Mouse (Mus musculus) stomach, postnatal 0 days (tissue): ENCODE measurements around the gene 6030408B16Rik. TPM values are rescaled to one million over a fixed set of nuclear protein-coding genes. Genes with fewer than 3 reads are reported as not detected.

ENCODE experiments used
- ATAC-seq: fragments of 200-750 bp; cut with Nextera tagmentation; 2 replicates; pipeline ENCODE4 v1.8.0; 2017; ENCODE audit not compliant: low FRiP score, low TSS enrichment
- DNase-seq: peaks from one replicate; pipeline ENCODE4 v3.0.0-alpha.2; 2016; ENCODE audit warnings: low spot score
- H3K27ac ChIP-seq: fragments of 300-500 bp; sonication (generic); replicated peaks from 2 replicates; pipeline ENCODE4 v1.5.1; 2014; ENCODE audit warnings: mild to moderate bottlenecking, control low read depth
- H3K27me3 ChIP-seq: fragments of 300-500 bp; sonication (generic); 2 replicates; pipeline ENCODE4 v1.6.1; 2014; ENCODE audit warnings: low read length; ENCODE audit not compliant: control insufficient read depth, insufficient read depth
- H3K36me3 ChIP-seq: fragments of 300-500 bp; sonication (generic); 2 replicates; pipeline ENCODE4 v1.6.1; 2014; ENCODE audit warnings: low read length, mixed read lengths; ENCODE audit not compliant: control insufficient read depth, insufficient read depth
- H3K4me1 ChIP-seq: fragments of 300-500 bp; sonication (generic); replicated peaks from 2 replicates; pipeline ENCODE4 v1.6.1; 2014; ENCODE audit warnings: antibody characterized with exemption; ENCODE audit not compliant: control insufficient read depth, insufficient read depth
- H3K4me2 ChIP-seq: fragments of 300-500 bp; sonication (generic); replicated peaks from 2 replicates; pipeline ENCODE4 v1.6.1; 2014; ENCODE audit warnings: low read depth, mild to moderate bottlenecking, control low read depth, moderate library complexity
- H3K4me3 ChIP-seq: fragments of 300-500 bp; sonication (generic); 2 replicates; pipeline ENCODE4 v1.5.1; 2014; ENCODE audit warnings: low read depth, low read length, control low read depth
- H3K9ac ChIP-seq: fragments of 300-500 bp; sonication (generic); 2 replicates; pipeline ENCODE4 v1.6.1; 2014; ENCODE audit warnings: mild to moderate bottlenecking, low read length, control low read depth, mixed read lengths
- H3K9me3 ChIP-seq: fragments of 300-500 bp; sonication (generic); 2 replicates; pipeline ENCODE4 v1.6.1; 2016; ENCODE audit warnings: low read length; ENCODE audit not compliant: control insufficient read depth
- CTCF ChIP-seq: IDR thresholded peaks from 2 replicates; pipeline ENCODE4 v1.5.1; 2016; ENCODE audit warnings: antibody characterized with exemption, low read depth, mild to moderate bottlenecking, moderate library complexity
- EP300 ChIP-seq: optimal IDR thresholded peaks from 2 replicates; pipeline ENCODE3; 2016; ENCODE audit warnings: antibody characterized with exemption
- WGBS: fragments of 180-500 bp; shearing (Covaris S2); extraction: QIAGEN DNeasy Blood & Tissue Kit; methylation state at CpG from one replicate; pipeline ENCODE4 v1.1.7; 2014; 5-methylcytosine and 5-hydroxymethylcytosine counted together
- polyA plus RNA-seq: library from polyadenylated mRNA; unstranded; fragments of >200 nt; fragmentation: Nextera tagmentation; extraction: Ambion mirVana; gene quantifications from 2 replicates; pipeline ENCODE4 v1.2.1, GENCODE M21; 2015

6030408B16Rik gene
- polyA plus RNA-seq, 1 experiment from 2014 or later: 2.4 TPM

DNA sequence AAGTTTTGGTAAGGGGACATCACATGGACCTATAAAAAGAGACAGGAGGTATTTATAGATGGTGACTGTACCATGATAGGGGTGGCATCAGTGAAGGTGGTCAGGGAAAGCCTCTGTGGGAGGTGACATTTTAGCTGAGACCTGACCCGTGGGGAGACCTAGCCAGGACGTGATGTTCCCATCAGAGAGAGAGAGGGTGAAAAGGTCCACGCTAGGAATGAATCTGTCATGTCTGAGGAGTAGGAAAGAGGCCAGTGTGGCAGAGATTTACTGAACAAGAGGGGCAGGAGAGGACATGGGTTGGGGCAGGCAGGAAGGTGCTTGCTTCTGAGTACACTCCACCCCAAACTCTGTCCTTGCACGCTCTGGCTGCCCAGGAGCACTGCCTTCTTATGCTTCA, 10.8 kb downstream of the 6030408B16Rik start:
- H3K9ac ChIP-seq: no peak overlapping the region
- no peak overlapping the region for H3K4me3 ChIP-seq
- H3K4me2 ChIP-seq: no peak overlapping the region
- H3K4me1 ChIP-seq: no peaks in the 10 kb centered on the region
- no peaks in the 10 kb centered on the region for H3K36me3 ChIP-seq
- DNase-seq: no peak
- WGBS: 85% methylated on average over 4 of the region's 4 CpGs
- H3K9me3 ChIP-seq: no peaks in the 10 kb centered on the region
- no peak for ATAC-seq
- no peaks in the 10 kb centered on the region for H3K27me3 ChIP-seq
- no peak overlapping the region for H3K27ac ChIP-seq
- TF ChIP-seq EP300: no peak
- TF ChIP-seq CTCF: no peak

DNA sequence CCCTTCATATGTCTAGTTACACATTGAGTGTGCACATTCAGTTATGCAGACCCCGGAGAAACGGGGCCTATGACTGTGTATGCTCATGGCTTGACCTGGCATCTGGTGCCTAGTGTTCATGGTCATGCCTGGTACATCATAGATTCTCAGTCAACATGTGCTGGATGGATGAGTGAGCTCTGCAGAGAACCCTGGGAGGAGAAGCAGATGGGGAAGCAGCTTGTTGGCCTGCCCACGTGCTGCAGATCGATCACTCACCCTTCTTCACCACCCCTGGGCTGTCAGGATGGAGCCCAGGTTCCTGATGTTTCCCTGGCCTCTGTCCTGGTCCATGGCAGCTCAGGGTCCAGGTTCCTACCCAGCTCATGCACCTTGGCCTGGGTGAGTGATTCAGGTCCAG, 13.4 kb downstream of the 6030408B16Rik start:
- WGBS: 89% methylated on average over 4 of the region's 4 CpGs
- H3K27me3 ChIP-seq: no peaks in the 10 kb centered on the region
- DNase-seq (no peak), ATAC-seq (no peak)
- no peak overlapping the region for H3K4me3 ChIP-seq
- no peaks in the 10 kb centered on the region for H3K36me3 ChIP-seq
- H3K27ac ChIP-seq: no peak overlapping the region
- no peak overlapping the region for H3K9ac ChIP-seq
- TF ChIP-seq EP300 (no peak), CTCF (no peak)
- H3K9me3 ChIP-seq: no peaks in the 10 kb centered on the region
- H3K4me2 ChIP-seq: no peak overlapping the region
- 0 out of 2 replicates have a peak, but pooled peaks cover 4% of the 10 kb centered on the region for H3K4me1 ChIP-seq

DNA sequence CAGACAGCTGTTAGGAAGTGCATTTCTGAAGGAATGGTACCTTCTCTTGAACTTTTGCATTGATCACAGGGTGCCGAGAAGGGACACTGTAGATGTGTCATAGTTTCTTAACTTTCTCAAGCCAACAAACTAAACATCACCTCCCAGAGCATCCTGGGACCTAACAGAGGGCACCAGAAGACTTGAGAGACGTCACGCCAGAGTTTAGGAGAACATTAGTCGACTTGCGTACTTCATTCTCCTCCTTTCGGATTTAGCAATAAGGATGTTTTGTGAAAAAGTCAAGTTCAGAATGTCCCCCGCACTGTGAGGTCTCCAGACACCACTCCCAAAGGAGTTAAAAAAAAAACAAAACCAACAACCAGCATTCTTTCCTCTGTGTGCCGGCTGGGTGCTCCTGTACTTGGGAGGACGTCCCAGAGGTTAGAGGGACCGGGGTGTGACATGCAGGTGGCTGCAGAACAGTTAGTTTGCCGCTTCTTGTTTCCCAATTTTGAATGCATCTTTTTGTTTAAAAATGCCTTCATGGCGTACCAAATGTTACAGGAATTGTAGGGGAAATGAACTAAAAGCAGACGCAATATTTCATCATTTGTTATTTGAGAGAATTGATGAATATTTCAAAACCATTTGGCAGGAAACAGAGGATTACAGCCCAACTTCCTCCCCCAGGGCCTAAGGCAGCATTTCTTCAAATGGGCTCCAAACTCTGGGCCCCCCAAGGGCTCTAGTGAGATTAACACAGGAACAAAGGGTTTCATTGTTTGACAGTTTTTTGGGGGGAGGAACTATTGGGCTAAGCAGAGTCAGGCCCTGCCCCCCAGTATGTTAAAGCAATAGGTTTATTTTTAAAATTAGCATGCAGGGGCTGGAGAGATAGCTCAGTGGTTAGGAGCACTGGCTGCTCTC, 15.7 kb downstream of the 6030408B16Rik start:
- WGBS: 38% methylated on average over 13 of the region's 13 CpGs
- no peak for DNase-seq

DNA sequence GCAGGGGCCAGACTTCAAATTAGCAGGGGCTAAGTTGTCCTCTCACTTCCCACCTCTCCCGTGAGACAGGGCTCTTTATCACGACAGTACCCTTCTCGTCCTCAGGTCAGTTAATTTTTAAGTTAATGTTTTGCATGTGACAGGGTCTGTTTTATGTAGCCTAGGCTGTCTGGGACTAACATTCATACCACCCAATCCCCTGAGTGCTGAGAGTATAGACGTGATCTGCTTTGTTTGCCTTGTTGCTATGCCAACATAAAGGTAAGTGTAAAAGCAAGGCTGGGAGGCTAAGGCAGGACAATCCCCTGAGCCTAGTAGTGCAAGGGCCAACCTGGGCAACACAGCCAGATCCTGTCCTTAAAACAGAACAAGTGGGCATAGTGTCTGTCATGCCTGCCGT, 16.5 kb downstream of the 6030408B16Rik start:
- no peak overlapping the region for H3K4me3 ChIP-seq
- TF ChIP-seq EP300 (no peak), CTCF (no peak)
- no peak overlapping the region for H3K4me2 ChIP-seq
- 0 out of 2 replicates have a peak, but pooled peaks cover 4% of the 10 kb centered on the region for H3K4me1 ChIP-seq
- peak; percentile 24; the same call in 1 of the 2 replicates for ATAC-seq
- H3K36me3 ChIP-seq: no peaks in the 10 kb centered on the region
- no peaks in the 10 kb centered on the region for H3K9me3 ChIP-seq
- DNase-seq: no peak
- H3K27ac ChIP-seq: no peak overlapping the region
- WGBS: 34% methylated on average over 5 of the region's 5 CpGs
- H3K27me3 ChIP-seq: no peaks in the 10 kb centered on the region
- H3K9ac ChIP-seq: no peak overlapping the region

More for the DNA sequence above, 15.7 kb downstream of the 6030408B16Rik start:
- no peaks in the 10 kb centered on the region for H3K36me3 ChIP-seq
- no peak overlapping the region for H3K4me2 ChIP-seq
- no peak overlapping the region for H3K27ac ChIP-seq
- no peaks in the 10 kb centered on the region for H3K9me3 ChIP-seq
- no peaks in the 10 kb centered on the region for H3K27me3 ChIP-seq
- H3K4me1 ChIP-seq: 0 out of 2 replicates have a peak, but pooled peaks cover 4% of the 10 kb centered on the region
- H3K9ac ChIP-seq: no peak overlapping the region
- TF ChIP-seq EP300 (no peak), CTCF (no peak)
- ATAC-seq: no peak; the same call in 1 of the 2 replicates
- no peak overlapping the region for H3K4me3 ChIP-seq

DNA sequence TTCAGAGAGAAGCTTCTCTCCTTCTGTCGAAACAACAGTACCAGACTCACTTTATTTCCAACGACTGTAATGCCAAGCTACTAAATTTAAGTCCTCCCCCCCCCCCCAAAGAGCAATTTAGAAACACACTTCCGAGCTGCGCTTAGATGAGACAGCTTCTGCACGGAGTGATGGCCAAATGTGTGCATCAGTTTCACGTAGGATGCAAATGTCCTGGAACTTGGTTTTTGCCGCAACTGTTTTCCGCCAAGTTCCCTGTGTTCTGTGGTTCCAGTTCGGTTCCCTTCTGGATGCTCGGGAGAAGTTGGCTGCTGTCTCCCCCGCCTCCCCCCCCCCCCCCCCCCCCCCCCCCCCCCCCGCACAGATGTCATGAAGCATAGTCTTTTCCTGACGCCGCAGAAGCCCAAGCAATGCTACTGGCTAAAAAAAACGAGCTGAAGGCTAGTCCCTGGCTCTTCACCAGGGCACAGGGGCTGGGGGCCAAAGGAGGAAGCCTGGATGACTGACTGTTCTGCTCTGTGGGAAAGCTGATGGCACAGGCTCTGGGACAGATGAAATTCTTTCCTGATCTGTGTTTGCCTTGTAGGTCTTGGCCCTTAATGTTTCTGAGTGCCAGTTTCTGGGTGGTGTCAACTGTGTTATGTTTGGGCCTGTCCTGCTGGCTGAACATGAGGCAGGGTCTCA, 18.2 kb downstream of the 6030408B16Rik start:
- no peak for ATAC-seq
- no peak for DNase-seq
- WGBS: 38% methylated on average over 14 of the region's 15 CpGs

DNA sequence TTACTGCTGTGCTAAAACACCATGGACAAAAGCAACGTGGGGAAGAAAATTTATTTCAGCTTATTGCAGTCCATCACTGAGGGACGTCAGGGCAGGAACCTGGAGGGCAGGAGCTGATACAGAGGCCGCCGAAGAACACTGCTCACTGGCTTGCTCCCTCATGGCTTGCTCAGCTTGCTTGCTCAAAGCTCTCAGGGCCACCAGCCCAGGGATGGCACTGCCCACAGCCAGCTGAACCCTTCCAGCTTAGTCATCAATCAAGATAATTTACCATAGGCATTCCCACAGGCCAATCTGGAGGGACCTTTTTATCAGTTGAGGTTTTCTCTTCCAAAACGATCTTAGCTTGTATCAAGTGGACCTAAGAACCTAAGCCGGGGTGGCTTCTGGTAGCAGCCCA, 19.0 kb downstream of the 6030408B16Rik start:
- no peaks in the 10 kb centered on the region for H3K9me3 ChIP-seq
- no peaks in the 10 kb centered on the region for H3K36me3 ChIP-seq
- WGBS: 70% methylated on average over 6 of the region's 6 CpGs
- TF ChIP-seq EP300: no peak
- no peak for TF ChIP-seq CTCF
- H3K4me1 ChIP-seq: 0 out of 2 replicates have a peak, but pooled peaks cover 4% of the 10 kb centered on the region
- H3K4me2 ChIP-seq: no peak overlapping the region
- H3K27me3 ChIP-seq: no peaks in the 10 kb centered on the region
- no peak overlapping the region for H3K4me3 ChIP-seq
- no peak overlapping the region for H3K27ac ChIP-seq
- no peak for ATAC-seq
- no peak for DNase-seq
- no peak overlapping the region for H3K9ac ChIP-seq

More for the DNA sequence above, 18.2 kb downstream of the 6030408B16Rik start:
- no peak for TF ChIP-seq CTCF
- TF ChIP-seq EP300: no peak
- no peaks in the 10 kb centered on the region for H3K27me3 ChIP-seq
- no peak overlapping the region for H3K9ac ChIP-seq
- H3K36me3 ChIP-seq: no peaks in the 10 kb centered on the region
- H3K4me2 ChIP-seq: no peak overlapping the region
- H3K9me3 ChIP-seq: no peaks in the 10 kb centered on the region
- no peak overlapping the region for H3K4me3 ChIP-seq
- no peak overlapping the region for H3K27ac ChIP-seq
- H3K4me1 ChIP-seq: 0 out of 2 replicates have a peak, but pooled peaks cover 4% of the 10 kb centered on the region
